Mouse (Mus musculus): ENCODE measurements around the gene Sh3tc1.

Sh3tc1 gene

GRCm38 (mm10) chr5:35739536-35740278 lies at the start of gene Sh3tc1:
Gene Sh3tc1 (minus strand): TSS chr5:35739987.
- DNase-seq (ENCODE audit: extremely low read depth, low read depth) = no peak

GRCm38 (mm10) chr5:35788719-35789118 lies 48.9 kb upstream of the Sh3tc1 start:
- no peak for DNase-seq (ENCODE audit: extremely low read depth, low read depth)

GRCm38 (mm10) chr5:35787847-35788246 lies 48.1 kb upstream of the Sh3tc1 start:
- DNase-seq (ENCODE audit: extremely low read depth, low read depth) = no peak

- DNase-seq (ENCODE audit: extremely low read depth, low read depth) = no peak
These were observed 46.1 kb upstream of the Sh3tc1 start for GRCm38 (mm10) chr5:35785853-35786252.

GRCm38 (mm10) chr5:35782648-35783180 lies 42.9 kb upstream of the Sh3tc1 start:
- no peak for DNase-seq (ENCODE audit: extremely low read depth, low read depth)

GRCm38 (mm10) chr5:35781116-35781515 lies 41.3 kb upstream of the Sh3tc1 start:
- DNase-seq (ENCODE audit: extremely low read depth, low read depth) = no peak

- no peak for DNase-seq (ENCODE audit: extremely low read depth, low read depth)
These were observed 34.3 kb upstream of the Sh3tc1 start for GRCm38 (mm10) chr5:35774137-35774424.

DNA sequence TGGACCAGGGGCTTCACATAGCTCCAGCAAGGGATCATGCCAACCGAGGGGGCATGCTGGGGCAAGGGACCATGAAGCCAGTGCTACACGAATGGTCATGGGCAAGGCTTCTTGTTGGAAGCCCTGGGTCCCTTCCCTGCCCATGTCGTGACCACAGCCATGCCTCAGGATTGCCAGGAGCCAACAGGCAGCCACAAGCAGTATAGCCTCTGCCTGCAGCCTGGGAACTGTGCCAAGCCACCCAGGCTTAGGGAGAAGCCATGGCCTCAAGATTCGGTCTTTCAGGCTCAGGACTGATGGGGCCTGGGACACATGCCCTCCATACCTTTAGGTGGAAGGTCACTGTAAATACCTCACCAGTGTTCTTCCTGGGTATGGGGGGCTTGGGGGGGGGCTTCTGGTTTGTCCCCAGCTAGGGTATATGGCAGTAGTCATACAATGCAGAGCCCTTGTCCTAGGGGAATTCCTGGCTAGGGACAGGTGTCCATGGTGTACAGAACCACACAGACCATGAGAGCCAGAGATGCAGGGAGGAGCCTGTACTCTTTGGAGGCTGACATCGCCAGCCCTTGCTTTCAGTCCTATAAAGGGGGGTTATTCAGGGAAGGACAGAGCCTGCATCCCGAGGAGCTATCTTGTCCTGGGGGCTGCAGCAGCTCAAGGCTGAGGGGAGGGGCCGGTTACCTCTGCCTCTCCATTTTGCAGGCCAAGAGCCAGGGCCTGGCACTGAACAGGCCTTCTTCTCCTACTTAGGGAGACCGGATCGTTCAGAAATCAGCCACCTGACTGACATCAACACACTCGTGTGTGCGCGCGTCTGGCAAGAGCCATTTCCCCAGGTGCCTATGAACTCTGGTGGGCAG lies 33.7 kb upstream of the Sh3tc1 start:
- DNase-seq (ENCODE audit: extremely low read depth, low read depth) = no peak

DNA sequence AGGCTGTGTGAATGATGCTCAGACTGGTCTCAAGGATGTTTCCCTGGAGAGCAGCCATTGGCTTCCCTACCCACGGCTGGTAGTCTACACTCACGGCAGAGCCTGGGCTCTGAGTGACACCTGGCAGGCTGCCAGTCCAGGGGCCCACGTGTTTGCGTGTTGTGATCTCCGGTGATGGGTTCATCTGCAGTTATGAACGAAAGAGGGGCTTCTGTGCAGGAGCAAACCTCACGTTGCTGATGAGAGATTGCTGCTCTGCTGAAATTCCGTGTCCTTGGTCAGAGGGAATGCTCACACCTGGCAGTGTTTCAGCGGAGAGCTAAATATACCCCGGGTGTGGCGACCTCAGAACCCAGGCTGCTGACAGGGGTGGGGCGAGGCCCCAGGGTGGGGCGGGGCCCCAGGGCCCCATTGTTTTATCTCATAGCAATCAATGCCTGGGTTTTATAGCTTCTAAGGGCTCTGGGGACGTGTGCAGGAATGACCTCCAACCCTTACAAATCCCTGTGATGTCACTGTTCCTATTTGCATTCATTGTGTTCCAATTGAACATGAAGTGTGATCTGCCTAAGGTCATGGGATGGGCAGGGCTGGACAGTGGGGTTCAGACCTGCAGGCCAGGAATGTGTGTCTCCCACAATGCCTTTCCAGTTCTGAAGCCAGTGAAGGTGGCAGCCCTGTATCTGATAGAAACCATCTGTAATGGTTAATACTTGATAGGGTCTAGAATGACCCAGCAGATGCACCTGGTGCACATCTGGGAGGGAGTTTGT lies 31.3 kb upstream of the Sh3tc1 start:
- DNase-seq (ENCODE audit: extremely low read depth, low read depth) = no peak

DNA sequence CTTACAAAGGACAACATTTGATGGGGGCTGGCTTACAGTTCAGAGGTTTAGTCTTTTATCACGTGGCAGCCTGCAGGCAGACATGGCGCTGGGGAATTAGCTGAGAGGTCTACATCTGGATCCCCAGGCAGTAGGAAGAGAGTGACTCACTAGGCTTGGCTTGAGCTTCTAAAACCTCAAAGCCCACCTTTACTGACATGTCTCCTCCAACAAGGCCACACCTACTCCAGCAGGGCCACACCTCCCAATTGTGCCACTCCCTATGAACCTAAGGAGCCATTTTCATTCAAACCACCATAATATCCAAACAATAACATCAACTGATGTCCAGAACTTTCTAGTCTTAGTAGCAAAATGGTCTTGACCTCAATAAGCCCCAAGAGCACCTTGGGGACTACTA lies 30.5 kb upstream of the Sh3tc1 start:
- DNase-seq (ENCODE audit: extremely low read depth, low read depth) = no peak

GRCm38 (mm10) chr5:35768997-35769396 lies 29.2 kb upstream of the Sh3tc1 start:
- no peak for DNase-seq (ENCODE audit: extremely low read depth, low read depth)

DNA sequence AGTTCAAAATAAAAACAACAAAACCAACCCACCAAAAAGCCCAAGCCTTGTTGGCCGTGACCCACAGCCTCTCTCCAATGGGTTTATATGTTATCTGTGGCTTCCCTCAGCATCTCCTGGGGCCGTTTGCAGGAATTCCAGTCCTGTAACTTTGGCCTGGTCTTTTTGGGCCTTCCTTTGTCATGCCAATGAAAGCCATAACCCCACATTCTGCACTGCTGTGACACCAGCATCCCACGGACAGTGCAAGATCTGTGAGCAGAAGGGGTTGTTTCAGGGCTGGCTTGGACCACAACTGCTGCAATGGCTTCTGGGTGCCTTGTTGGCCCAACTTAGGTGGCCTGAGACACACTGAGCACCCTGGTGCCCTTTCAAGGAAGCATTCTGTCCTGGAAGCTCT lies 28.7 kb upstream of the Sh3tc1 start:
- DNase-seq (ENCODE audit: extremely low read depth, low read depth) = no peak

- DNase-seq (ENCODE audit: extremely low read depth, low read depth) = no peak
These were observed 26.1 kb upstream of the Sh3tc1 start for GRCm38 (mm10) chr5:35765909-35766308.

DNA sequence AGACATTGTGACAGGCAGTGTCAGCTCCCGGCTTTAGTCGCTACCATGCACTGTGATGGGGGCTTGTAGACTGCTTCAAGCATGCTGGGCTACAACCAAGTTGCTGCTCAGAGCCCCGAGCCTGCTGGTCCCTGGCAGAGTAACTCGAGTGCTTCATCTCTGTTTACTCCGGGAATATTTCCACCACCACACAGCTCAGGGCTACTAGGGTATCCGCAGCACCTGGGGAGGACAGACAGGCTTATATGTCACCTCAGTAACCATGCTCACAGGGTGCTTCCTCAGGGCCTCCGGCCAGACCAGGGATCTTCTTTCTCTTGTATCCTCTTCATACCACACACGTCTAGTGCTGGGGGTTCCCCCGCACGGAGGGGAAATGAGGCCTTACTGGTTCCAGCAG lies 23.1 kb upstream of the Sh3tc1 start:
- DNase-seq (ENCODE audit: extremely low read depth, low read depth) = no peak

GRCm38 (mm10) chr5:35762388-35762787 lies 22.6 kb upstream of the Sh3tc1 start:
- no peak for DNase-seq (ENCODE audit: extremely low read depth, low read depth)

GRCm38 (mm10) chr5:35761323-35761722 lies 21.5 kb upstream of the Sh3tc1 start:
- no peak for DNase-seq (ENCODE audit: extremely low read depth, low read depth)

DNA sequence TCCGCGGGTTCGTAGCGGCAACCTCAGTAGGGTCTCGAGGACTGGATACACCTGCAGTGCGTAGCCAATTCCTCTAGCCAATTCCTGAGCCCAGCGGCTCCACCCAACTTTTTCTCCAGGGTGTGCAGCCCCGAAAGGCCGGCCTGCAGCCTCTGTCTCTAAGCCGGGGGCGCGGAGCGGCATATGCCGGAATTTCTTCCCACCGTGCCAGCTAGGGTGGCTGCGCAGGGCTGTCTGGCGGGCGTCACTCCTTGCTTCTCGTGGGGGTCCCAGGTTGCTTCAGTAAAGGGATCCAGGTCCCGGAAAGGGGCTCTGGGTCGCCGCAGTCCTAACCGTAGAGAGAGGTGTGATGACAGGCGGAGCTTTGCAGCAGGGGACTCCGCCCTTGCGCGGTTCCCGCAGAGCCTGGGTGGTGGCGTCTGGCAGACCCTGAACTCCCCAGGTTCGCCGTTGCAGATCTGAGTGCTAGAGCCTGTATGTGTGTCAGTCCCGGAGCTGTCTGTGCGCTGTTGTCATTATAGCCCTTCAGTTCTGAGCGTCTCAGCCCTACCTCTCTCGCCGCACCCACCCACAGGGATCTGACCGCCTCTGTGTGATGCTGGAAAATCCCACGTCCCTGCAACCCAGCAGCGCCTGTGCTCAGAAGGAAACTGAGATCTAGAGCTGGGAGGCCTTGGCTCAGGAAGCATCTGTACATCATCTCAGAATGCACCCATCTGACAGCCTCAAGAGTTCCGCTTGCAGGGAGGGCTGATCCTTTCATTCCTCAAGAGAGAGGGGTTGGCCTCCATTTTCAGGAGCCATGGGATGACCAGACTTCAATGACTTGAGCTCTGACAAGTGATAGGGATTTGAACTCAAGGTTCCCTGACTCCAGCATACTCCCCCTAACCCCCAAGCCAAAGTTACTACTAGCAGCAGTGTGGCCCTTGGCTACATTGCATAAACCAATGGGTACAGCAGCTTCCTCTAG lies 18.6 kb upstream of the Sh3tc1 start:
- DNase-seq (ENCODE audit: extremely low read depth, low read depth) = no peak

DNA sequence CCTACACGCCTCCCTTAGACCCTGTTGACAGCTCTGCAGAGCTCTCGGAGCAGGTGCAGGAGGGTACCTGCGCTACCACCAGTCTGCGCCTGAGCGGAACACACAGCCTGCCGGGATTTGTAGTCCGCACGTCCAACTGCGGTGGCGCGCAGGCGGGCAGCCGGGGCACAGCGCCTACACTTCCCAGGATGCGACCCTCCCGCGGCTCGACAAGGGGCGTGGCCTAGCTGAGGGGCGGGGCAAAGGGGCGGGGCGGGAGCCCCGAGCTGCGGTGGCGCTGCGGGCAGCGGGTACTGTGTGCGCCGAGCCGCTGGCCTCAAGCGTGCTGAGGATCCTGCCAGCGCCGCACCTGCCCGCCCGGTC lies 17.8 kb upstream of the Sh3tc1 start, which contains the start of gene Ablim2:
Gene Ablim2 (plus strand): TSS at position 242 of the 363 bp plus-strand sequence.
- no peak for DNase-seq (ENCODE audit: extremely low read depth, low read depth)

GRCm38 (mm10) chr5:35756997-35757638 lies 17.3 kb upstream of the Sh3tc1 start:
- DNase-seq (ENCODE audit: extremely low read depth, low read depth) = no peak

- DNase-seq (ENCODE audit: extremely low read depth, low read depth) = no peak
These were observed 16.2 kb upstream of the Sh3tc1 start for GRCm38 (mm10) chr5:35756020-35756419.

Data from MEL-GATA-1-ER (cell line).